Mouse (Mus musculus): ENCODE measurements around the gene Pkm. TPM values are rescaled to one million over a fixed set of nuclear protein-coding genes. Genes with fewer than 3 reads are reported as not detected.

Pkm gene
- polyA plus RNA-seq, 1 experiment from 2014 or later: 1,999 TPM

DNA sequence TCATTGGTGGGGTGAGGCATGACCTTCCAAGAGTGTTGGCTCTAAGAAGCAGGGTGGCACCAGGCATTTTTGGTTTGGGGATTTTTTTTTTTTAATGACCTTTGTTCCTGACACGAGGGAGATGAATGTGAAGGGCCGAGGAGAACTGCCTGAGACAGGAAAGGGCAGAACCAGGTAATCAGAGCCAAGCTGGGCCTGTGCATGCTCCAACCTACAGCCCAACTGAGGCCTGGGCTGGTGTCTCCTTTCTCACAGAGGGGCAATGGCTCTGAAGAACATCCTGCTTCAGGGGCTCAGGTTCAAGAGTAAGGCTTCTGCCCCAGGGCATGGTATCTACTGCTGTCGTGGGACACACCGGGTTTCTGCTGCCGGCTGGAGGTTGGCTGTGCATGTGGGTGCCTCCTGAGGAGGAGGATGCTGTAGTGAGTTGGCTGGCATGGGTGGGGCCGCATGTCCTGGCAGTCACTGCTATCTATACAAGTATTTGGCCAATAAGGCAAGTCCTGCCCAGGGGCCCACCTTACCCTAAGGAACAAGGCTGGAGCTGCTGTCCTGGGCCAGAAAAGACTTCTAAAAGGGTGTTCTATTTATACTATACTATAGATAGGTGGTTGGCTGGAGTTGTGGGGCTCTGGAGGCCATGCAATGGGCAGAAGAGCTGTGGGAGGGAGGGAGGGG, 5.3 kb downstream of the Pkm start:
- no peak for ATAC-seq (ENCODE audit: insufficient number of reproducible peaks, low FRiP score, low TSS enrichment, low read depth)
- 74% methylated on average over 6 of the region's 6 CpGs for WGBS
- no peak overlapping the region for H3K4me2 ChIP-seq (ENCODE audit: low read depth, severe bottlenecking)
- peaks cover 20% of the 10 kb centered on the region for H3K36me3 ChIP-seq (ENCODE audit: control insufficient read depth, insufficient read depth, low read length)
- no peaks in the 10 kb centered on the region for H3K27me3 ChIP-seq (ENCODE audit: control insufficient read depth, insufficient read depth, low read length)
- no peak overlapping the region for H3K4me3 ChIP-seq (ENCODE audit: low read depth, low read length)
- no peak overlapping the region for H3K9ac ChIP-seq (ENCODE audit: low read length)
- H3K9me3 ChIP-seq (ENCODE audit: control insufficient read depth, low read length): no peaks in the 10 kb centered on the region
- no peak for DNase-seq (ENCODE audit: low spot score)
- no peak overlapping the region for H3K27ac ChIP-seq (replicated peaks; ENCODE audit: low read depth, low read length)
- peaks cover 16% of the 10 kb centered on the region for H3K4me1 ChIP-seq (ENCODE audit: control insufficient read depth, insufficient read depth, low read length)

DNA sequence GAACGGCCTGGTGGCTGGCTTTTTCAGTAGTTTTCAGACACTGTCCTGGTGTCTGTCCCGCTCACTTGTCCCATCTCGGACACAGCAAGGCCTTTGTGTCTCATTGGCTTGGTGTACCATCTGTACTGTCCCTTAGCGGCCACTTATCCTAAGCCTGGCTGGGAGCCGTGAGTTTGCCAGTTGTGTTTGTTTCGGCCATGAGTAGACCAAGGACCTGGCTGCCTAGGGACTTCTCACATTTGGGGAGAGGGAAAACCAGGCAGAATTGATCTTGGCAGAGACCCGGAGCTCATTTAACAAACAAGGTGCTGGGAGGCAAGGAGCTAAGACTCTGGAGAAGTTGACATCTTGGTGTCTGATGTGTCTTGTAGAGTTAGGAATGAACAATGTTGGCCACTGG, 7.1 kb downstream of the Pkm start:
- Histone ChIP-seq H3K27ac (replicated peaks; ENCODE audit: low read depth, low read length) (no peak overlapping the region), H3K4me2 (ENCODE audit: low read depth, severe bottlenecking) (no peak overlapping the region), H3K27me3 (ENCODE audit: control insufficient read depth, insufficient read depth, low read length) (no peaks in the 10 kb centered on the region), H3K9ac (ENCODE audit: low read length) (no peak overlapping the region), H3K4me3 (ENCODE audit: low read depth, low read length) (no peak overlapping the region), H3K36me3 (ENCODE audit: control insufficient read depth, insufficient read depth, low read length) (peaks cover 33% of the 10 kb centered on the region), H3K9me3 (ENCODE audit: control insufficient read depth, low read length) (no peaks in the 10 kb centered on the region), H3K4me1 (ENCODE audit: control insufficient read depth, insufficient read depth, low read length) (peaks cover 16% of the 10 kb centered on the region)
- no peak for ATAC-seq (ENCODE audit: insufficient number of reproducible peaks, low FRiP score, low TSS enrichment, low read depth)
- DNase-seq (ENCODE audit: low spot score): no peak
- WGBS: 85% methylated on average over 7 of the region's 7 CpGs

GRCm38 (mm10) chr9:59663957-59664356, 7.8 kb downstream of the Pkm start:
- DNase-seq (ENCODE audit: low spot score): no peak
- H3K27ac ChIP-seq (replicated peaks; ENCODE audit: low read depth, low read length): no peak overlapping the region
- no peak overlapping the region for H3K4me3 ChIP-seq (ENCODE audit: low read depth, low read length)
- H3K36me3 ChIP-seq (ENCODE audit: control insufficient read depth, insufficient read depth, low read length): peaks cover 34% of the 10 kb centered on the region
- ATAC-seq (ENCODE audit: insufficient number of reproducible peaks, low FRiP score, low TSS enrichment, low read depth): no peak
- no peaks in the 10 kb centered on the region for H3K27me3 ChIP-seq (ENCODE audit: control insufficient read depth, insufficient read depth, low read length)
- H3K4me2 ChIP-seq (ENCODE audit: low read depth, severe bottlenecking): no peak overlapping the region
- peaks cover 14% of the 10 kb centered on the region; the same call in 1 of the 2 replicates for H3K4me1 ChIP-seq (ENCODE audit: control insufficient read depth, insufficient read depth, low read length)
- WGBS: 67% methylated on average over 3 of the region's 3 CpGs
- no peaks in the 10 kb centered on the region for H3K9me3 ChIP-seq (ENCODE audit: control insufficient read depth, low read length)
- H3K9ac ChIP-seq (ENCODE audit: low read length): no peak overlapping the region

DNA sequence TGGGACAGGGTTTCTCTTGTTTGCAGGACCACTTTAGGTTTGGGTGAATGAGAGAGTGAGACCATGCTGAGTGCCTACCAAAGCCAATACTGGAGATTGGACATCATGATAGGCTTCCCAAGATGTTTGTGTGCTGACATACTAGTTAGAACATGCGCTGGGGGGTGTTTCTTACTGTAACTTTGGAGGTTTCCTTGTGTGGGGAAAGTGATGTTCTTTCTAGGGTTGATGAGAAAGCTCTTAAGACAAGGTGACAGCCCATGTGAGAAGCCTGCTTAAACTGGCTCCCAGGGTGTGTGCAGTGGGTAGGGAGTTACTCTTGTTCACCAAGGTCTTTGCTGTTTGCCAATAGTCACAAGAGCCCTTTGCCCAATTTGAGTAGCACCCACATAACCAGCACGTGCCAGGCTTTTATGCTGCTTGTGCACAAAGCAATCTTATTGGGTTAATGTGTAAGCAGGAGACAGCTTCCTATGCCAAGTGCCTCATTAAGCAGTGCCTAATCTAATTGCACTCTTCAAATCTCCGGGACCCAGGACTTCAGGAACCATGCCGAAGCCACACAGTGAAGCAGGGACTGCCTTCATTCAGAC, 8.6 kb downstream of the Pkm start:
- Histone ChIP-seq H3K4me3 (ENCODE audit: low read depth, low read length) (no peak overlapping the region), H3K4me2 (ENCODE audit: low read depth, severe bottlenecking) (no peak overlapping the region), H3K9me3 (ENCODE audit: control insufficient read depth, low read length) (no peaks in the 10 kb centered on the region), H3K27me3 (ENCODE audit: control insufficient read depth, insufficient read depth, low read length) (no peaks in the 10 kb centered on the region), H3K9ac (ENCODE audit: low read length) (no peak overlapping the region), H3K36me3 (ENCODE audit: control insufficient read depth, insufficient read depth, low read length) (peaks cover 39% of the 10 kb centered on the region), H3K4me1 (ENCODE audit: control insufficient read depth, insufficient read depth, low read length) (peaks cover 10% of the 10 kb centered on the region; the same call in 1 of the 2 replicates), H3K27ac (replicated peaks; ENCODE audit: low read depth, low read length) (no peak overlapping the region)
- WGBS: 91% methylated on average over 4 of the region's 4 CpGs
- ATAC-seq (ENCODE audit: insufficient number of reproducible peaks, low FRiP score, low TSS enrichment, low read depth): no peak
- DNase-seq (ENCODE audit: low spot score): no peak

- H3K9me3 ChIP-seq (ENCODE audit: control insufficient read depth, low read length): no peaks in the 10 kb centered on the region
- H3K4me1 ChIP-seq (ENCODE audit: control insufficient read depth, insufficient read depth, low read length): 0 out of 2 replicates have a peak, but pooled peaks cover 2% of the 10 kb centered on the region
- 84% methylated on average over 8 of the region's 8 CpGs for WGBS
- no peak overlapping the region for H3K4me2 ChIP-seq (ENCODE audit: low read depth, severe bottlenecking)
- no peak overlapping the region for H3K27ac ChIP-seq (replicated peaks; ENCODE audit: low read depth, low read length)
- H3K36me3 ChIP-seq (ENCODE audit: control insufficient read depth, insufficient read depth, low read length): peaks cover 42% of the 10 kb centered on the region
- no peak overlapping the region for H3K9ac ChIP-seq (ENCODE audit: low read length)
- no peak overlapping the region for H3K4me3 ChIP-seq (ENCODE audit: low read depth, low read length)
- ATAC-seq (ENCODE audit: insufficient number of reproducible peaks, low FRiP score, low TSS enrichment, low read depth) (no peak), DNase-seq (ENCODE audit: low spot score) (no peak)
- H3K27me3 ChIP-seq (ENCODE audit: control insufficient read depth, insufficient read depth, low read length): no peaks in the 10 kb centered on the region
These were observed 9.8 kb downstream of the Pkm start for GRCm38 (mm10) chr9:59666016-59666415.

- no peak overlapping the region for H3K4me2 ChIP-seq (ENCODE audit: low read depth, severe bottlenecking)
- ATAC-seq (ENCODE audit: insufficient number of reproducible peaks, low FRiP score, low TSS enrichment, low read depth) (no peak), DNase-seq (ENCODE audit: low spot score) (no peak)
- no peaks in the 10 kb centered on the region for H3K27me3 ChIP-seq (ENCODE audit: control insufficient read depth, insufficient read depth, low read length)
- no peak overlapping the region for H3K9ac ChIP-seq (ENCODE audit: low read length)
- H3K4me1 ChIP-seq (ENCODE audit: control insufficient read depth, insufficient read depth, low read length): no peaks in the 10 kb centered on the region
- 86% methylated on average over 1 of the region's 1 CpGs for WGBS
- no peak overlapping the region for H3K27ac ChIP-seq (replicated peaks; ENCODE audit: low read depth, low read length)
- H3K9me3 ChIP-seq (ENCODE audit: control insufficient read depth, low read length): no peaks in the 10 kb centered on the region
- H3K4me3 ChIP-seq (ENCODE audit: low read depth, low read length): no peak overlapping the region
- H3K36me3 ChIP-seq (ENCODE audit: control insufficient read depth, insufficient read depth, low read length): peaks cover 42% of the 10 kb centered on the region
These were observed 10.6 kb downstream of the Pkm start for GRCm38 (mm10) chr9:59666813-59667212.

GRCm38 (mm10) chr9:59667250-59667649, 11.1 kb downstream of the Pkm start:
- Histone ChIP-seq H3K4me3 (ENCODE audit: low read depth, low read length) (no peak overlapping the region), H3K9ac (ENCODE audit: low read length) (no peak overlapping the region), H3K36me3 (ENCODE audit: control insufficient read depth, insufficient read depth, low read length) (peaks cover 47% of the 10 kb centered on the region), H3K27me3 (ENCODE audit: control insufficient read depth, insufficient read depth, low read length) (no peaks in the 10 kb centered on the region), H3K4me1 (ENCODE audit: control insufficient read depth, insufficient read depth, low read length) (no peaks in the 10 kb centered on the region), H3K4me2 (ENCODE audit: low read depth, severe bottlenecking) (no peak overlapping the region), H3K9me3 (ENCODE audit: control insufficient read depth, low read length) (no peaks in the 10 kb centered on the region), H3K27ac (replicated peaks; ENCODE audit: low read depth, low read length) (no peak overlapping the region)
- no peak for ATAC-seq (ENCODE audit: insufficient number of reproducible peaks, low FRiP score, low TSS enrichment, low read depth)
- 81% methylated on average over 4 of the region's 4 CpGs for WGBS
- no peak for DNase-seq (ENCODE audit: low spot score)

GRCm38 (mm10) chr9:59667904-59668303, 11.7 kb downstream of the Pkm start:
- ATAC-seq (ENCODE audit: insufficient number of reproducible peaks, low FRiP score, low TSS enrichment, low read depth) (no peak), DNase-seq (ENCODE audit: low spot score) (no peak)
- H3K9me3 ChIP-seq (ENCODE audit: control insufficient read depth, low read length): no peaks in the 10 kb centered on the region
- H3K4me2 ChIP-seq (ENCODE audit: low read depth, severe bottlenecking): no peak overlapping the region
- no peak overlapping the region for H3K4me3 ChIP-seq (ENCODE audit: low read depth, low read length)
- no peak overlapping the region for H3K27ac ChIP-seq (replicated peaks; ENCODE audit: low read depth, low read length)
- WGBS: 88% methylated on average over 6 of the region's 6 CpGs
- peaks cover 53% of the 10 kb centered on the region for H3K36me3 ChIP-seq (ENCODE audit: control insufficient read depth, insufficient read depth, low read length)
- H3K9ac ChIP-seq (ENCODE audit: low read length): no peak overlapping the region
- no peaks in the 10 kb centered on the region for H3K4me1 ChIP-seq (ENCODE audit: control insufficient read depth, insufficient read depth, low read length)
- no peaks in the 10 kb centered on the region for H3K27me3 ChIP-seq (ENCODE audit: control insufficient read depth, insufficient read depth, low read length)

All from limb, embryonic 11.5 days (tissue).